Mouse (Mus musculus) G1E-ER4 (cell line): ENCODE data around the gene Pacs1. TPM values are rescaled to one million over a fixed set of nuclear protein-coding genes. Genes with fewer than 3 reads are reported as not detected.

Experiments used
- GATA1 ChIP-seq: IDR thresholded peaks from one replicate; pipeline ENCODE4 v1.8.0; 2012; ENCODE audit warnings: low read length, inconsistent platforms
- polyA plus RNA-seq: library from polyadenylated mRNA; stranded (reverse); fragments of >175 nt; gene quantifications from 2 replicates; pipeline ENCODE4 v1.2.3, GENCODE M21; 2012

Pacs1 gene
- polyA plus RNA-seq, 1 experiment = 54.1 TPM

GRCm38 (mm10) chr19:5117494-5118383 is 155.2 kb downstream of the Pacs1 start:
- TF ChIP-seq GATA1 = no peak

GRCm38 (mm10) chr19:5113783-5114182 is 159.1 kb downstream of the Pacs1 start:
- TF ChIP-seq GATA1 = no peak

GRCm38 (mm10) chr19:5109659-5110453 is 163.1 kb downstream of the Pacs1 start:
- no peak for TF ChIP-seq GATA1

- no peak for TF ChIP-seq GATA1
These were observed 164.2 kb downstream of the Pacs1 start for GRCm38 (mm10) chr19:5108702-5109101.

- TF ChIP-seq GATA1 = no peak
These were observed 164.7 kb downstream of the Pacs1 start for GRCm38 (mm10) chr19:5108271-5108575.

- TF ChIP-seq GATA1 = no peak
These were observed 165.2 kb downstream of the Pacs1 start for GRCm38 (mm10) chr19:5107556-5108270.

- TF ChIP-seq GATA1 = no peak
These were observed 166.2 kb downstream of the Pacs1 start, which contains the start of gene Rab1b for GRCm38 (mm10) chr19:5106731-5107191. Rab1b (minus strand) TSS chr19:5107072.

- no peak for TF ChIP-seq GATA1
These were observed 166.8 kb downstream of the Pacs1 start for GRCm38 (mm10) chr19:5106074-5106473.

- no peak for TF ChIP-seq GATA1
These were observed 174.4 kb downstream of the Pacs1 start, which contains the start of gene Cnih2 for GRCm38 (mm10) chr19:5098363-5099143. Cnih2 (minus strand) TSS chr19:5098521.

- no peak for TF ChIP-seq GATA1
These were observed 175.2 kb downstream of the Pacs1 start for GRCm38 (mm10) chr19:5097521-5098362.

- no peak for TF ChIP-seq GATA1
These were observed 176.9 kb downstream of the Pacs1 start for GRCm38 (mm10) chr19:5095887-5096474.

- TF ChIP-seq GATA1 = no peak
These were observed 178.0 kb downstream of the Pacs1 start for GRCm38 (mm10) chr19:5094746-5095417.

GRCm38 (mm10) chr19:5094243-5094632 is 178.7 kb downstream of the Pacs1 start:
- no peak for TF ChIP-seq GATA1
